Mouse (Mus musculus): ENCODE measurements around the gene Rfx2. TPM values are rescaled to one million over a fixed set of nuclear protein-coding genes. Genes with fewer than 3 reads are reported as not detected.

Rfx2 gene
- polyA plus RNA-seq, 1 experiment, result 1.2 TPM

GRCm38 (mm10) chr17:56869481-56869977 is 38.7 kb upstream of the Rfx2 start:
- H3K27ac ChIP-seq (ENCODE audit: insufficient read depth, low read depth, low read length), result no peak overlapping the region

GRCm38 (mm10) chr17:56866071-56866470 is 35.3 kb upstream of the Rfx2 start:
- H3K27ac ChIP-seq (ENCODE audit: insufficient read depth, low read depth, low read length), result no peak overlapping the region
- no peak for TF ChIP-seq CTCF (IDR thresholded peaks at IDR 0.05; ENCODE audit: low read depth, low read length)
- TF ChIP-seq POLR2A (IDR thresholded peaks at IDR 0.05; ENCODE audit: borderline replicate concordance, low read depth, low read length), result no peak
- no peak overlapping the region for H3K4me3 ChIP-seq (ENCODE audit: insufficient read depth, low read length)
- H3K4me1 ChIP-seq (ENCODE audit: control insufficient read depth, insufficient read depth, low read length), result no peaks in the 10 kb centered on the region

More at GRCm38 (mm10) chr17:56869481-56869977, 38.7 kb upstream of the Rfx2 start:
- Histone ChIP-seq H3K4me3 (ENCODE audit: insufficient read depth, low read length) (no peak overlapping the region), H3K4me1 (ENCODE audit: control insufficient read depth, insufficient read depth, low read length) (no peaks in the 10 kb centered on the region)
- TF ChIP-seq POLR2A (IDR thresholded peaks at IDR 0.05; ENCODE audit: borderline replicate concordance, low read depth, low read length), result no peak
- no peak for TF ChIP-seq CTCF (IDR thresholded peaks at IDR 0.05; ENCODE audit: low read depth, low read length)

- TF ChIP-seq POLR2A (IDR thresholded peaks at IDR 0.05; ENCODE audit: borderline replicate concordance, low read depth, low read length) (no peak), CTCF (IDR thresholded peaks at IDR 0.05; ENCODE audit: low read depth, low read length) (no peak)
- Histone ChIP-seq H3K27ac (ENCODE audit: insufficient read depth, low read depth, low read length) (no peak overlapping the region), H3K4me3 (ENCODE audit: insufficient read depth, low read length) (no peak overlapping the region), H3K4me1 (ENCODE audit: control insufficient read depth, insufficient read depth, low read length) (no peaks in the 10 kb centered on the region; the same call in 1 of the 2 replicates)
Measured at GRCm38 (mm10) chr17:56861197-56861596, 30.4 kb upstream of the Rfx2 start.

GRCm38 (mm10) chr17:56858922-56859321 is 28.1 kb upstream of the Rfx2 start:
- Histone ChIP-seq H3K27ac (ENCODE audit: insufficient read depth, low read depth, low read length) (no peak overlapping the region), H3K4me3 (ENCODE audit: insufficient read depth, low read length) (no peak overlapping the region), H3K4me1 (ENCODE audit: control insufficient read depth, insufficient read depth, low read length) (no peaks in the 10 kb centered on the region; the same call in 1 of the 2 replicates)
- TF ChIP-seq CTCF (IDR thresholded peaks at IDR 0.05; ENCODE audit: low read depth, low read length), result no peak
- no peak for TF ChIP-seq POLR2A (IDR thresholded peaks at IDR 0.05; ENCODE audit: borderline replicate concordance, low read depth, low read length)

- no peaks in the 10 kb centered on the region; the same call in 1 of the 2 replicates for H3K4me1 ChIP-seq (ENCODE audit: control insufficient read depth, insufficient read depth, low read length)
- peak; percentile 80 for TF ChIP-seq CTCF (IDR thresholded peaks at IDR 0.05; ENCODE audit: low read depth, low read length)
- no peak for TF ChIP-seq POLR2A (IDR thresholded peaks at IDR 0.05; ENCODE audit: borderline replicate concordance, low read depth, low read length)
- H3K27ac ChIP-seq (ENCODE audit: insufficient read depth, low read depth, low read length), result no peak overlapping the region
- H3K4me3 ChIP-seq (ENCODE audit: insufficient read depth, low read length), result no peak overlapping the region
Measured at GRCm38 (mm10) chr17:56858216-56858615, 27.4 kb upstream of the Rfx2 start.

GRCm38 (mm10) chr17:56855421-56855820 is 24.6 kb upstream of the Rfx2 start:
- H3K4me1 ChIP-seq (ENCODE audit: control insufficient read depth, insufficient read depth, low read length), result no peaks in the 10 kb centered on the region; the same call in 1 of the 2 replicates
- H3K27ac ChIP-seq (ENCODE audit: insufficient read depth, low read depth, low read length), result no peak overlapping the region
- H3K4me3 ChIP-seq (ENCODE audit: insufficient read depth, low read length), result no peak overlapping the region
- TF ChIP-seq POLR2A (IDR thresholded peaks at IDR 0.05; ENCODE audit: borderline replicate concordance, low read depth, low read length) (no peak), CTCF (IDR thresholded peaks at IDR 0.05; ENCODE audit: low read depth, low read length) (no peak)

GRCm38 (mm10) chr17:56851167-56851566 is 20.4 kb upstream of the Rfx2 start:
- Histone ChIP-seq H3K4me3 (ENCODE audit: insufficient read depth, low read length) (no peak overlapping the region), H3K27ac (ENCODE audit: insufficient read depth, low read depth, low read length) (no peak overlapping the region), H3K4me1 (ENCODE audit: control insufficient read depth, insufficient read depth, low read length) (peaks cover 9% of the 10 kb centered on the region)
- TF ChIP-seq CTCF (IDR thresholded peaks at IDR 0.05; ENCODE audit: low read depth, low read length), result no peak
- TF ChIP-seq POLR2A (IDR thresholded peaks at IDR 0.05; ENCODE audit: borderline replicate concordance, low read depth, low read length), result no peak

- peaks cover 9% of the 10 kb centered on the region for H3K4me1 ChIP-seq (ENCODE audit: control insufficient read depth, insufficient read depth, low read length)
- no peak overlapping the region for H3K4me3 ChIP-seq (ENCODE audit: insufficient read depth, low read length)
- no peak for TF ChIP-seq CTCF (IDR thresholded peaks at IDR 0.05; ENCODE audit: low read depth, low read length)
- no peak for TF ChIP-seq POLR2A (IDR thresholded peaks at IDR 0.05; ENCODE audit: borderline replicate concordance, low read depth, low read length)
- no peak overlapping the region for H3K27ac ChIP-seq (ENCODE audit: insufficient read depth, low read depth, low read length)
Measured at GRCm38 (mm10) chr17:56849710-56850109, 18.9 kb upstream of the Rfx2 start.

GRCm38 (mm10) chr17:56848785-56849184 is 18.0 kb upstream of the Rfx2 start:
- TF ChIP-seq CTCF (IDR thresholded peaks at IDR 0.05; ENCODE audit: low read depth, low read length) (no peak), POLR2A (IDR thresholded peaks at IDR 0.05; ENCODE audit: borderline replicate concordance, low read depth, low read length) (no peak)
- H3K27ac ChIP-seq (ENCODE audit: insufficient read depth, low read depth, low read length), result no peak overlapping the region
- H3K4me1 ChIP-seq (ENCODE audit: control insufficient read depth, insufficient read depth, low read length), result peaks cover 9% of the 10 kb centered on the region
- no peak overlapping the region for H3K4me3 ChIP-seq (ENCODE audit: insufficient read depth, low read length)

- no peak overlapping the region for H3K4me3 ChIP-seq (ENCODE audit: insufficient read depth, low read length)
- H3K27ac ChIP-seq (ENCODE audit: insufficient read depth, low read depth, low read length), result no peak overlapping the region
- TF ChIP-seq POLR2A (IDR thresholded peaks at IDR 0.05; ENCODE audit: borderline replicate concordance, low read depth, low read length) (no peak), CTCF (IDR thresholded peaks at IDR 0.05; ENCODE audit: low read depth, low read length) (no peak)
- peaks cover 7% of the 10 kb centered on the region for H3K4me1 ChIP-seq (ENCODE audit: control insufficient read depth, insufficient read depth, low read length)
Measured at GRCm38 (mm10) chr17:56843678-56844077, 12.9 kb upstream of the Rfx2 start.

All from bone marrow macrophage, adult 2 months (primary cell).